Mouse (Mus musculus): ENCODE data around the gene Sh3glb1.
"Not testable (repeated sequence)": the region's sequence is repeated elsewhere in the genome, so short reads cannot be mapped to it uniquely, and the experiment has no call there.

The Sh3glb1 gene

GRCm38 (mm10) chr3:144719901-144720747 is at the start of gene Sh3glb1:
Gene Sh3glb1, minus strand, starts transcription at chr3:144720335.
- in situ Hi-C loops (cut with MboI; ENCODE audit: low pct_unique_long_range_greater_than_20kb in 1 of 2, low sequenced_read_pairs in 2 of 2, unreplicated experiment in 1 of 2): loop anchor here in 1 of 2 experiments (10.0 kb wide), 1 partner anchor 265 kb away; no protein-coding TSS in a partner anchor

GRCm38 (mm10) chr3:144765161-144765560 is 45.0 kb upstream of the Sh3glb1 start:
- in situ Hi-C loops (cut with MboI; ENCODE audit: low pct_unique_long_range_greater_than_20kb in 1 of 2, low sequenced_read_pairs in 2 of 2, unreplicated experiment in 1 of 2): no loop called here

GRCm38 (mm10) chr3:144761454-144761853 is 41.3 kb upstream of the Sh3glb1 start:
- in situ Hi-C loops (cut with MboI; ENCODE audit: low pct_unique_long_range_greater_than_20kb in 1 of 2, low sequenced_read_pairs in 2 of 2, unreplicated experiment in 1 of 2): no loop called here

GRCm38 (mm10) chr3:144760592-144761309 is 40.6 kb upstream of the Sh3glb1 start, which contains the start of gene Clca3a1:
Gene Clca3a1, minus strand, starts transcription at chr3:144760977.
- in situ Hi-C loops (cut with MboI; ENCODE audit: low pct_unique_long_range_greater_than_20kb in 1 of 2, low sequenced_read_pairs in 2 of 2, unreplicated experiment in 1 of 2): no loop called here

- in situ Hi-C loops (cut with MboI; ENCODE audit: low pct_unique_long_range_greater_than_20kb in 1 of 2, low sequenced_read_pairs in 2 of 2, unreplicated experiment in 1 of 2): no loop called here
Measured at GRCm38 (mm10) chr3:144759719-144760118, 39.6 kb upstream of the Sh3glb1 start.

GRCm38 (mm10) chr3:144756103-144756502 is 36.0 kb upstream of the Sh3glb1 start:
- in situ Hi-C loops (cut with MboI; ENCODE audit: low pct_unique_long_range_greater_than_20kb in 1 of 2, low sequenced_read_pairs in 2 of 2, unreplicated experiment in 1 of 2): not testable (repeated sequence)

- in situ Hi-C loops (cut with MboI; ENCODE audit: low pct_unique_long_range_greater_than_20kb in 1 of 2, low sequenced_read_pairs in 2 of 2, unreplicated experiment in 1 of 2): no loop called here
Measured at GRCm38 (mm10) chr3:144753120-144753519, 33.0 kb upstream of the Sh3glb1 start.

- in situ Hi-C loops (cut with MboI; ENCODE audit: low pct_unique_long_range_greater_than_20kb in 1 of 2, low sequenced_read_pairs in 2 of 2, unreplicated experiment in 1 of 2): not testable (repeated sequence)
Measured at GRCm38 (mm10) chr3:144749062-144749963, 29.2 kb upstream of the Sh3glb1 start.

GRCm38 (mm10) chr3:144747706-144748105 is 27.6 kb upstream of the Sh3glb1 start:
- in situ Hi-C loops (cut with MboI; ENCODE audit: low pct_unique_long_range_greater_than_20kb in 1 of 2, low sequenced_read_pairs in 2 of 2, unreplicated experiment in 1 of 2): not testable (repeated sequence)

GRCm38 (mm10) chr3:144738396-144738795 is 18.3 kb upstream of the Sh3glb1 start:
- in situ Hi-C loops (cut with MboI; ENCODE audit: low pct_unique_long_range_greater_than_20kb in 1 of 2, low sequenced_read_pairs in 2 of 2, unreplicated experiment in 1 of 2): not testable (repeated sequence)

- in situ Hi-C loops (cut with MboI; ENCODE audit: low pct_unique_long_range_greater_than_20kb in 1 of 2, low sequenced_read_pairs in 2 of 2, unreplicated experiment in 1 of 2): no loop called here
Measured at GRCm38 (mm10) chr3:144736831-144737230, 16.7 kb upstream of the Sh3glb1 start.

GRCm38 (mm10) chr3:144723455-144723854 is 3.3 kb upstream of the Sh3glb1 start:
- in situ Hi-C loops (cut with MboI; ENCODE audit: low pct_unique_long_range_greater_than_20kb in 1 of 2, low sequenced_read_pairs in 2 of 2, unreplicated experiment in 1 of 2): loop anchor here in 1 of 2 experiments (10.0 kb wide), 1 partner anchor 269 kb away; no protein-coding TSS in a partner anchor

GRCm38 (mm10) chr3:144722566-144722965 is 2.4 kb upstream of the Sh3glb1 start:
- in situ Hi-C loops (cut with MboI; ENCODE audit: low pct_unique_long_range_greater_than_20kb in 1 of 2, low sequenced_read_pairs in 2 of 2, unreplicated experiment in 1 of 2): loop anchor here in 1 of 2 experiments (10.0 kb wide), 1 partner anchor 268 kb away; no protein-coding TSS in a partner anchor

- in situ Hi-C loops (cut with MboI; ENCODE audit: low pct_unique_long_range_greater_than_20kb in 1 of 2, low sequenced_read_pairs in 2 of 2, unreplicated experiment in 1 of 2): loop anchor here in 1 of 2 experiments (10.0 kb wide), 1 partner anchor 267 kb away; no protein-coding TSS in a partner anchor
Measured at GRCm38 (mm10) chr3:144721860-144722256, 1.7 kb upstream of the Sh3glb1 start.

GRCm38 (mm10) chr3:144721077-144721859 is 1.1 kb upstream of the Sh3glb1 start:
- in situ Hi-C loops (cut with MboI; ENCODE audit: low pct_unique_long_range_greater_than_20kb in 1 of 2, low sequenced_read_pairs in 2 of 2, unreplicated experiment in 1 of 2): loop anchor here in 1 of 2 experiments (10.0 kb wide), 1 partner anchor 266 kb away; no protein-coding TSS in a partner anchor

- in situ Hi-C loops (cut with MboI; ENCODE audit: low pct_unique_long_range_greater_than_20kb in 1 of 2, low sequenced_read_pairs in 2 of 2, unreplicated experiment in 1 of 2): no loop called here
Measured at GRCm38 (mm10) chr3:144719088-144719900, 841 bp downstream of the Sh3glb1 start.

GRCm38 (mm10) chr3:144718706-144719087 is 1.4 kb downstream of the Sh3glb1 start:
- in situ Hi-C loops (cut with MboI; ENCODE audit: low pct_unique_long_range_greater_than_20kb in 1 of 2, low sequenced_read_pairs in 2 of 2, unreplicated experiment in 1 of 2): no loop called here
